Mouse (Mus musculus): ENCODE data around the gene Hyls1. TPM values are rescaled to one million over a fixed set of nuclear protein-coding genes. Genes with fewer than 3 reads are reported as not detected.

Gene Hyls1
- polyA plus RNA-seq, 2 experiments, result 10.8 to 15.8 TPM

DNA sequence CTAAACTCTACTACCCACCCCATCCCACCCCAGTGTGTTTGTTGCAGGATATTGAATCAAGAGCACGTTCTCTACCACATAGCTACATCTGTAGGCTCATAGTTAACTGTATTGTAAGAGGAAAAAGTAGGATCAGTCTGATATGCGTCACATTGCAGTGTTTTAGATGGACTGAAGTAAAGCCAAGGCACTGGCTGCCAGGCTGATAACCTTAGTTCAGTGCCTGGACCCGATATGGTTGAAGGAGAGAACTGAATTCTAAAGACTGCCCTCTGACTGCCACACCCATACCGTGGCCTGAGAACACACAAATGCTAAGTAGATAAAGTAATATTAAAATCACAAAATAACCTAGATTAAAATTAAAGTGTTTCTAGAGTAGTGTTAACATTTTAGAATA lies 34.3 kb downstream of the Hyls1 start:
- TF ChIP-seq POLR2A (IDR thresholded peaks at IDR 0.05; ENCODE audit: borderline replicate concordance, extremely low read depth, insufficient read depth, insufficient read length), result no peak
- Histone ChIP-seq H3K4me3 (replicated peaks; ENCODE audit: low read length) (no peak overlapping the region), H3K4me1 (ENCODE audit: control insufficient read depth, insufficient read depth, low read length) (peaks cover 19% of the 10 kb centered on the region), H3K27me3 (ENCODE audit: control insufficient read depth, insufficient read depth, low read length) (no peaks in the 10 kb centered on the region), H3K36me3 (ENCODE audit: control insufficient read depth, insufficient read depth, low read length) (no peaks in the 10 kb centered on the region), H3K9ac (ENCODE audit: low read depth, low read length, severe bottlenecking) (no peak overlapping the region), H3K4me2 (replicated peaks; ENCODE audit: low read depth, low read length, severe bottlenecking) (no peak overlapping the region), H3K27ac (replicated peaks; ENCODE audit: low read depth, low read length) (no peak overlapping the region), H3K9me3 (ENCODE audit: control insufficient read depth, low read length) (no peaks in the 10 kb centered on the region)
- DNase-seq (ENCODE audit: low spot score), result no peak
- no peak for ATAC-seq (ENCODE audit: low FRiP score, low read depth)
- 66% methylated on average over 4 of the region's 4 CpGs for WGBS

DNA sequence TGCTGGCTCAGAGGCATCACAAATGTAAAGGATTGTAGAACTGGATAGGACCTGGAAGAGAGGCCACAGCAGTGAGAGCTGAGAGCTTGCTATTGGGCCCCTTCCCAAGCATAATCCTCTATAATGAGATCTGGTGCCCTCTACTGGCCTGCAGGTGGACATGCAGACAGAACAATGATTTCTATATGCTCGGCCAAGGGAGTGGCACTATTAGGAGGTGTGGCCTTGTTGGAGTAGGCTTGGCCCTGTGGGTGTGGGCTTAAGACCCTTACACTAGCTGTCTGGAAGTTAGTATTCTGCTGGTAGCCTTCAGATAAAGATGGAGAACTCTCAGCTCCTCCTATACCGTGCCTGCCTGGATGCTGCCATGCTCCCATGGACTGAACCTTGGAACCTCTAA lies 35.1 kb downstream of the Hyls1 start:
- H3K9me3 ChIP-seq (ENCODE audit: control insufficient read depth, low read length), result no peaks in the 10 kb centered on the region
- DNase-seq (ENCODE audit: low spot score), result peak; percentile 87
- H3K27me3 ChIP-seq (ENCODE audit: control insufficient read depth, insufficient read depth, low read length), result no peaks in the 10 kb centered on the region
- H3K4me3 ChIP-seq (replicated peaks; ENCODE audit: low read length), result no peak overlapping the region
- WGBS, result 5% methylated on average over 2 of the region's 2 CpGs
- no peak overlapping the region for H3K27ac ChIP-seq (replicated peaks; ENCODE audit: low read depth, low read length)
- H3K9ac ChIP-seq (ENCODE audit: low read depth, low read length, severe bottlenecking), result no peak overlapping the region
- ATAC-seq (ENCODE audit: low FRiP score, low read depth), result peak; percentile 79
- TF ChIP-seq POLR2A (IDR thresholded peaks at IDR 0.05; ENCODE audit: borderline replicate concordance, extremely low read depth, insufficient read depth, insufficient read length), result no peak
- no peak overlapping the region for H3K4me2 ChIP-seq (replicated peaks; ENCODE audit: low read depth, low read length, severe bottlenecking)
- H3K4me1 ChIP-seq (ENCODE audit: control insufficient read depth, insufficient read depth, low read length), result peaks cover 27% of the 10 kb centered on the region
- no peaks in the 10 kb centered on the region for H3K36me3 ChIP-seq (ENCODE audit: control insufficient read depth, insufficient read depth, low read length)

DNA sequence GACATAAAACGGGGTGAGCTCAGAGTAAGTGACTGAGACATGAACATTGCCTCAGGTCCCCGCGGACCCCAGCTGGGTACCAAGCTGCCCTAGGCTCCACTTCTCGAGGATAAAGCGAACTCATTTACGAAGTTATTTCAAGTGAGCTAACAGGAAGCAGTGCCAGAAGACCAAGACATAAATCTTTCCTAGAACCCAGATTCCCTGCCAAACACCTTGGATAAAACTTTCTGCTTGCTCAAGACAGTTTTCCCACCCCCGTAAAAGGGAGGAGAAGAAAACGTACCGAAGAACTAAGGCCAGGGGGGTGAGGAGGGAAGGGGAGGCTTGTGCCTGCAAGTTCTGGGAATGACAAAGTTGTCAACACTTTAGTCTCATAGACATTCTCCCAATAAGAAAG lies 36.9 kb downstream of the Hyls1 start:
- peak; percentile 75 for DNase-seq (ENCODE audit: low spot score)
- Histone ChIP-seq H3K36me3 (ENCODE audit: control insufficient read depth, insufficient read depth, low read length) (no peaks in the 10 kb centered on the region), H3K27ac (replicated peaks; ENCODE audit: low read depth, low read length) (peak overlapping the region; percentile 67; the same call in 1 of the 2 replicates), H3K27me3 (ENCODE audit: control insufficient read depth, insufficient read depth, low read length) (no peaks in the 10 kb centered on the region), H3K4me1 (ENCODE audit: control insufficient read depth, insufficient read depth, low read length) (peaks cover 38% of the 10 kb centered on the region), H3K4me3 (replicated peaks; ENCODE audit: low read length) (no peak overlapping the region), H3K4me2 (replicated peaks; ENCODE audit: low read depth, low read length, severe bottlenecking) (no peak overlapping the region), H3K9ac (ENCODE audit: low read depth, low read length, severe bottlenecking) (no peak overlapping the region), H3K9me3 (ENCODE audit: control insufficient read depth, low read length) (no peaks in the 10 kb centered on the region)
- WGBS, result 16% methylated on average over 9 of the region's 9 CpGs
- peak; percentile 41; the same call in 1 of the 2 replicates for ATAC-seq (ENCODE audit: low FRiP score, low read depth)
- no peak for TF ChIP-seq POLR2A (IDR thresholded peaks at IDR 0.05; ENCODE audit: borderline replicate concordance, extremely low read depth, insufficient read depth, insufficient read length)

DNA sequence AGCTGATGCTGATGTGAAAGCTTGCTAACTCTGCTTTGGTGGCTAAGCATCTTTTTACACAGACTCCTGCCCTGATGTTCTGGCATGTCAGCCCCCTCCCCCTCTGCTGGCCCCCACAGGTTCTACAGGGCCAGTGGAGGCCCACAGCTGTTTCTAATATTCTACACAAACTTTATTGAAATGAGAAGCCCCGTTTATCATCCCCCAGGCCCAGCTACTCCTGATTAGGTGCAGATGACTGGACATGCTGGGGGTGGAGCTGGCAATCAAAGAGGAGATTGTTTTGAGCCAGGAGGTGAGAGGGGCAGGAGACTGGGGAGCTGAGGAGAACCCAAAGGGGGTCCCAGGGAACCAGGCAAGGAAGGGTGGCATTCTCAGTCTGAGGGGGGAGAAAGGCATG lies 40.4 kb downstream of the Hyls1 start:
- Histone ChIP-seq H3K36me3 (ENCODE audit: control insufficient read depth, insufficient read depth, low read length) (no peaks in the 10 kb centered on the region), H3K4me3 (replicated peaks; ENCODE audit: low read length) (no peak overlapping the region), H3K27me3 (ENCODE audit: control insufficient read depth, insufficient read depth, low read length) (no peaks in the 10 kb centered on the region), H3K9ac (ENCODE audit: low read depth, low read length, severe bottlenecking) (no peak overlapping the region), H3K4me2 (replicated peaks; ENCODE audit: low read depth, low read length, severe bottlenecking) (no peak overlapping the region), H3K27ac (replicated peaks; ENCODE audit: low read depth, low read length) (peak overlapping the region; percentile 65), H3K4me1 (ENCODE audit: control insufficient read depth, insufficient read depth, low read length) (peaks cover 34% of the 10 kb centered on the region), H3K9me3 (ENCODE audit: control insufficient read depth, low read length) (no peaks in the 10 kb centered on the region)
- DNase-seq (ENCODE audit: low spot score), result peak; percentile 74
- no peak for TF ChIP-seq POLR2A (IDR thresholded peaks at IDR 0.05; ENCODE audit: borderline replicate concordance, extremely low read depth, insufficient read depth, insufficient read length)
- peak; percentile 83 for ATAC-seq (ENCODE audit: low FRiP score, low read depth)
- 10% methylated on average over 1 of the region's 1 CpGs for WGBS

DNA sequence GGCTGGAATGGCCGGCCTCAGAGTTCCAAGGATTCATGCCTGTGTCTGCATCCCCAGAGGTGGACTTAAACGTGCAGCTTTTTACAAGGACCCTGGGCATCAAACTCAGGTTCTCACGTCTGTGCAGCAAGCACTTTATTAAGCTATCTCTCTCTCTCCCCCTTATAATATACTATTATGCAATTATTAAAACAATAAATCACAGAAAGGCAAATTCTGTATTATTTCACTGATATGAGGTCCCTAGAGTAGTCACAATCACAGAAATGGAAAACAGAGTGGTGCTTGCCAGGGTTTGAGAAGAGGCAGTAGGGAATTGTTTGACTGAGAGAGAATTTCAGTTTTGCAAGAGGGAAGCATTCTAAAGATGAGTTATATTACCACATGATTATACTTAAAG lies 41.1 kb downstream of the Hyls1 start:
- Histone ChIP-seq H3K4me2 (replicated peaks; ENCODE audit: low read depth, low read length, severe bottlenecking) (no peak overlapping the region), H3K27ac (replicated peaks; ENCODE audit: low read depth, low read length) (peak overlapping the region; percentile 33; the same call in 1 of the 2 replicates), H3K36me3 (ENCODE audit: control insufficient read depth, insufficient read depth, low read length) (no peaks in the 10 kb centered on the region), H3K27me3 (ENCODE audit: control insufficient read depth, insufficient read depth, low read length) (no peaks in the 10 kb centered on the region), H3K4me1 (ENCODE audit: control insufficient read depth, insufficient read depth, low read length) (peaks cover 39% of the 10 kb centered on the region), H3K9ac (ENCODE audit: low read depth, low read length, severe bottlenecking) (no peak overlapping the region), H3K9me3 (ENCODE audit: control insufficient read depth, low read length) (no peaks in the 10 kb centered on the region), H3K4me3 (replicated peaks; ENCODE audit: low read length) (no peak overlapping the region)
- ATAC-seq (ENCODE audit: low FRiP score, low read depth) (no peak), DNase-seq (ENCODE audit: low spot score) (no peak)
- no peak for TF ChIP-seq POLR2A (IDR thresholded peaks at IDR 0.05; ENCODE audit: borderline replicate concordance, extremely low read depth, insufficient read depth, insufficient read length)
- 14% methylated on average over 3 of the region's 3 CpGs for WGBS

DNA sequence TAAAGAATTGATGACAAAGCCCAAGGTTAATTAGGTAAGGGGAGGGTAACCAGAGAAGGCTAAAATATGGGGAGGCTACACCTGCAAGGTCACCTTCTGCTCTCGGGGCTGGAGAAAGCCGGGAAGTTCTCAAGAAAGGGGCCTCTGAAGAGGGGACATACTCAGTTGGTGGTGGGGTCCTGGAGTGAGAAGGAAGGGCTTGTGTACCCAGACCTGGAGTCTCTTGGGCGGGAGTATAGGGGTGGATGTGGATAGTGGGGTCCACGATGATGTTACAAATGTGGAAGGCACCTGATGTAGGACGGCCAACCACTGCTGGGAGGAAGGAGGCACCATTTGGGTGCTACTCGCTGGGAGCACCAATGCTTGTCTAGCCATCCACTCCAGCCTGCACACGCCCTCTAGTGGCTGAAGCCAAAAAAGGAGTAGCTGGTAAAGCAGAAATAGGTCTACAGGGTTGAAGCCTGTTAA lies 46.2 kb downstream of the Hyls1 start:
- H3K27ac ChIP-seq (replicated peaks; ENCODE audit: low read depth, low read length), result peak overlapping the region; percentile 85
- DNase-seq (ENCODE audit: low spot score), result peak; percentile 84
- TF ChIP-seq POLR2A (IDR thresholded peaks at IDR 0.05; ENCODE audit: borderline replicate concordance, extremely low read depth, insufficient read depth, insufficient read length), result no peak
- H3K4me3 ChIP-seq (replicated peaks; ENCODE audit: low read length), result no peak overlapping the region
- H3K36me3 ChIP-seq (ENCODE audit: control insufficient read depth, insufficient read depth, low read length), result no peaks in the 10 kb centered on the region
- H3K4me2 ChIP-seq (replicated peaks; ENCODE audit: low read depth, low read length, severe bottlenecking), result peak overlapping the region; percentile 32; the same call in 1 of the 2 replicates
- H3K4me1 ChIP-seq (ENCODE audit: control insufficient read depth, insufficient read depth, low read length), result peaks cover 37% of the 10 kb centered on the region
- peak; percentile 74 for ATAC-seq (ENCODE audit: low FRiP score, low read depth)
- WGBS, result 14% methylated on average over 7 of the region's 7 CpGs
- no peaks in the 10 kb centered on the region for H3K27me3 ChIP-seq (ENCODE audit: control insufficient read depth, insufficient read depth, low read length)
- no peak overlapping the region for H3K9ac ChIP-seq (ENCODE audit: low read depth, low read length, severe bottlenecking)
- H3K9me3 ChIP-seq (ENCODE audit: control insufficient read depth, low read length), result no peaks in the 10 kb centered on the region
